Mouse (Mus musculus) heart, postnatal 10 days (tissue): Measurements from ENCODE around the gene Pla2g16. TPM values are rescaled to one million over a fixed set of nuclear protein-coding genes. Genes with fewer than 3 reads are reported as not detected.

Experiments used
- DNase-seq, 2 experiments: peaks; one replicate each; pipeline ENCODE4 v3.0.0; 2021
- intact Hi-C: fragments of 180-260 bp; cut with DNase I; formaldehyde crosslinking; loops from one replicate; pipeline ENCODE4 v1.15.1; 2025
- total RNA-seq, 2 experiments: library from RNA; stranded (reverse); gene quantifications; 2 replicates each; pipeline ENCODE4 v1.2.3; 2021

The Pla2g16 gene
- total RNA-seq, result 10 to 100 TPM; 74.7 to 78.4 TPM

- intact Hi-C loops, result no loop called here
These were observed at the start of gene Pla2g16 for GRCm38 (mm10) chr19:7557328-7557822. TSS of gene Pla2g16 (plus strand) at chr19:7557459.

DNA sequence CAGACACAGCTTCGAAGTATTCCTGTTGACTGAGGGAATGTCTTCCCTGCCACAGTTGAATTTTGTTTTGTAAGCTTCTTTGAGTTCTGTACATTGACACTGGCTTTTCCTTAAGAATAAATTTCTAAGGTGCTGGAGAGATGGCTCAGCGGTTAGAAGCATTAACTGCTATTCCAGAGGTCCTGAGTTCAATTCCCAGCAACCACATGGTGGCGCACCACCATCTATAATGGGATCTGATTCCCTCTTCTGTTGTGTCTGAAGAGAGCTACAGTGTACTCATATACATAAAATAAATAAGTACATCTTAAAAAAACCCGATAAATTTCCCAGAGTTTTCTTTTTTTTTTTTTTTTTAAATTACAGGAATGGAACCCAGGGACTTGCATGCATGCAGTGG is 49.2 kb upstream of the Pla2g16 start:
- DNase-seq, result no peak
- intact Hi-C loops, result no loop called here

More at GRCm38 (mm10) chr19:7557328-7557822, at the start of gene Pla2g16:
- peak; percentile 83 to 85 for DNase-seq

GRCm38 (mm10) chr19:7516437-7516836 is 40.8 kb upstream of the Pla2g16 start:
- intact Hi-C loops, result no loop called here

DNA sequence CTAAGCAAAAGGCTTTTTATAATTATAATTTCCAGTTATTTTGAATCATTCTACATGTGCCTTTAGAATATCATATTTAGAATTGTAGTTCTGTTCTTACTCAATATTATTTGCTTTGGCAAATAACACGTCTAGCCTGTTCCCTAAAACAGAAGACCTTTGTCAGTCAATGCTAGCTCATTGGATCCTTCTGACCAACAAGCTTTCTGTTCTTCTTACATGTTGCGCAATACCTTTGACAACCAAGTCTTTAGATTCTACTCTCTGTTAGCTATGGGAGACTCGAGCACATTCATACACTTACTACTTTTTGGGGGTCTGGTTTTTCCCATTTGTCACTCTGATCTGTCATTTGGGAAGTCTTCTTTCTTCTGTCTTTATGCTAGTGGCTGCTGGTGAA is 35.6 kb upstream of the Pla2g16 start:
- DNase-seq, result no peak
- intact Hi-C loops, result loop anchor here (2.0 kb wide), 1 partner anchor 81 kb away; no protein-coding TSS in a partner anchor

More at GRCm38 (mm10) chr19:7516437-7516836, 40.8 kb upstream of the Pla2g16 start:
- DNase-seq, result no peak

GRCm38 (mm10) chr19:7522856-7523255 is 34.4 kb upstream of the Pla2g16 start:
- intact Hi-C loops, result loop anchor here (2.0 kb wide), 1 partner anchor 82 kb away; no protein-coding TSS in a partner anchor
- no peak for DNase-seq

- intact Hi-C loops, result loop anchor here (2.0 kb wide), 1 partner anchor 82 kb away; no protein-coding TSS in a partner anchor
- DNase-seq, result peak in 1 of 2 experiments; percentile 38
These were observed 34.0 kb upstream of the Pla2g16 start for GRCm38 (mm10) chr19:7523292-7523691.

GRCm38 (mm10) chr19:7523781-7524180 is 33.5 kb upstream of the Pla2g16 start:
- no peak for DNase-seq
- intact Hi-C loops, result loop anchor here (2.0 kb wide), 1 partner anchor 83 kb away; no protein-coding TSS in a partner anchor

DNA sequence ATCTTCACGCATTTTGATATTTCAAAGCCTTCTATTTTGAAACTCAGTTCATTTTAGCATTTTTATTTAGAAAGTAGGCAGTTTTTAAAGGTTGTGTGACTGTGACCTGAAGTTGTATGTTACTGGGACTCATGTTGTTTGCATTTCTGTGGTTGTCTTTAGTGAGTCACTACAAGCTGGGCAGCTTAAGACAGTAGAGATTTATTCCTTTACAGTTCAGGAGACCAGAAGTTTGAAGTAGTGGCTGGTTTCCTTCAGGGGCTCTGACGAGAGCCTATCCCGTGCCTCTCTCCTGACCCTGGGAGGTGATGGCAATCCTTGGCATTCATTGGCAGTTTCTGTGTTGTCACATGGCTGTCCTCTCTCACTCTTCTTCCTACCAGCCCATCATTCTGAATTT is 32.4 kb upstream of the Pla2g16 start:
- no peak for DNase-seq
- intact Hi-C loops, result no loop called here

DNA sequence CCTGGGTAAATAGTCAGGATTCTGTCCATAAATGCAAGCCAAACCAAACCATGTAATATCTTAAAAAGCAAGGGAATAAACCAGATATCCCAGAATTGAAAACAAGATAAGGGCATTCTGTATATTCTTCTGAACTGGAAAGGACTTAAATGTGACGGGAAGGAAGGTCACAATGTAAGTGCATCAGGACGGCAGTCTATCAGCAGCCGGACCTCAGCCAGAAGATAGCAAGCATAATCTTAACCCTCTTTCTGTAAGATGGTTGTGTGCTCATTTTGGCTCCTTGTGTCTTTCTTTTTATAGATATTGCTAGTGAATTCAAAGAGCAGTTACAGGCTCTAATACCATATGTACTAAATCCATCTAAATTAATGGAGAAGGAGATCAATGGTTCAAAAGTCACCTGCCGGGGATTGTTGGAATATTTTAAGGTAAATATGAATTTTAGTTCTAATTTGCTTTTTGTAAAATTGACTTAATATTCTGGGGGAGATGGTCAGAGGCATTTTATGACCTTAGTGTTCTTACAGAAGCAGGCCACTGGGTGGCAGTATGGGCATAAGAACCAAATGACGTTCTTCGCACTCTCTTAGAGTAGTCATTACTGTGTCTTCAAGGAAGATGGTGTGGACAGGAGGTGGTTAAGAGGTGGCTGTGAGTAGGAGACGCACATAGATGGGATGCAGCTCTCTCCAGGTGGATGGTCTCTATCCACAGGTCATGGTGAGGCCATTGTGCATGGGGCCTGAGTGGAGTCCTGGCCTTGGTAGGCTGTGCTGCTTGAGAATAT is 28.4 kb upstream of the Pla2g16 start:
- peak; percentile 65 to 83 for DNase-seq
- intact Hi-C loops, result loop anchor here (1.0 kb wide), 2 partner anchors 66 to 88 kb away; no protein-coding TSS in a partner anchor

- intact Hi-C loops, result no loop called here
- DNase-seq, result no peak
These were observed 25.4 kb upstream of the Pla2g16 start for GRCm38 (mm10) chr19:7531906-7532305.

GRCm38 (mm10) chr19:7533891-7534290 is 23.4 kb upstream of the Pla2g16 start:
- intact Hi-C loops, result no loop called here
- no peak for DNase-seq

DNA sequence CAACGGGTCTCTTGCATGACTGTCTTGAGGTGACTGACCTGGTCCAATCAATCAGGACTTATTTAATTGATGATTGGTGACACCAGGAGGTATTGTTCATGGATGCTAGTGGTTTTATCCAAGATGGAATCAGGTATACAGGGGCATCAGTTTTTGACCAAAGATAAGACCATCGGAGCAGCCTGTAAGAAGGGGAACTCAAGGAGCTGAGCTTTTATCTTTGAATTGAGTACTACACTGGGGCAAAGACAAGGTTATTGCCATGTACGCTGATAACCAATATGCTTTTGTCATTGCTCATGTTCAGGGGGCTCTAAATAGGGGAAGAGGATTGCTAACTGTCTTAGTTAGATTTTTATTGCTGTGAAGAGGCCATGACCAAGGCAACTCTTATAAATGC is 8.3 kb upstream of the Pla2g16 start:
- intact Hi-C loops, result no loop called here
- DNase-seq, result no peak

DNA sequence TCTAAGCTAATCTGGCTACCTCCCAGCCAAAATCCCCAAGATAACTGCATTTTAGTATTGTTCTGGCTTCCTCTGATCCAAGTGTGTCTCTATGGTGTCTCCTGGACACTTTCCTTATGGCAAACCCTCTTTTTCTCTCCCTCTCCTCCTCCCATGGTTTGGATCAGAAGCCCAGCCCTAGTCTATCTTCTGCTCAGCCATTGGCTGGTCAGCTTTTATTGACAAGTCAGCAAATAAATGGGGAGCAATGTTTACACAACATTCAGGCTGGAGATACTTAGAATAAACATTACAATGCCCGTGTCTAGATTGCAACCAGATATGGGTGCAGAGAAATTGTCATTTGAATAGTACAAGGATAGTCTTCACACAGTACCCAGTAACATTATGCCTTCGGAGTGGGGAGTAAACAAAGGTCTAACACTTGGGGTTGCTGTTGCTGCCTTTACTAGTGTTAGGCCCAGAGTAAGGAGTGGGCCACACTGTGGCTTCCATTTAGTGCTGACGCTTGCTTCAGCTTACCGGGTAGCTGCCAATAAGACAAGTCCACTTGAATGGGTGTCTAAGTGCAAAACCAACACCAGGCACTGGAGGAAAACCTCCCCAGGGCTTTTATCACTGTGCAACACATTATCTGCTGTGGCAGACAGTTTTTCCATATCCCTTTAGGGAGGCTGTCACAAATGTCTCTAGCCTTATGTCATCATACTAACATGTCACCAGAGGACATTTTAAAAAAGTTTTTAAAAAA is 5.5 kb upstream of the Pla2g16 start:
- intact Hi-C loops, result no loop called here
- DNase-seq, result peak; percentile 10 to 25

- DNase-seq, result peak; percentile 12 to 23
- intact Hi-C loops, result no loop called here
These were observed 5.0 kb upstream of the Pla2g16 start for GRCm38 (mm10) chr19:7552301-7552673.

DNA sequence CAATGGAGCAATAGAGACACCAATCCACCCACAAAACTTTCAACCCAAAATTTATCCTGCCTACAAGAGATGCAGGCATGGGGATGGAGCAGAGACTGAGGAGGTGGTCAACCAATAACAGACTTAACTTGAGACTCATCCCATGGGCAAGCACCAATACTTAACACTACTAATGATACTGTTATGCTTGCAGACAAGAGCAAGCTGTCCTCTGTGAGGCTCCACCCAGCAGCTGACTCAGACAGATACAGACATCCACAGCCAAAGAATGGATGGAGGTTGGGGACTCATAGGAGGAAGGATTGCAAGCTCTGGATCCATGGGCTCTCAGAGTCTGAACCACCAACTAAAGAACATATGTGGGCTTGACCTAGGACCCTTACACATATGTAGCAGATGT is 3.8 kb upstream of the Pla2g16 start:
- intact Hi-C loops, result no loop called here
- DNase-seq, result no peak

DNA sequence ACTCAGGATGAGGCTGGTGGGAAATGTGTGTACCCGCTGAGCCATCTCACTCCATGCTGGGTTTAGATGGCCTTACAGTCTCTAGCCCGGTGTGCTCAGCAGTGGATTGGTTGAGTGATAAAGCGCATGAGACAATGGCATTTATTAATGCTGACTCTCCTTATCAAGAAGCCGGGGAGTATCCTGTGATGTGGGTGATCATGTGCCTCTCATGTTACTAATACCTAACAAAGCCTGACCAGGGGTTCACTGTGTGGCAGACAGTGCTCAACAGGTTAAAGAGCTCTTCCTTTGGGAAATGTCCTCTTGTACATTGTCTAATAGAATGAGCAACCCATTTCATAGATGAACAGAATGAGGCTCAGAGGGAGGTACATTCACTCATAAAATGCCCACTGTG is 2.4 kb upstream of the Pla2g16 start:
- DNase-seq, result no peak
- intact Hi-C loops, result no loop called here

- intact Hi-C loops, result no loop called here
These were observed 618 bp upstream of the Pla2g16 start for GRCm38 (mm10) chr19:7556641-7557040.

DNA sequence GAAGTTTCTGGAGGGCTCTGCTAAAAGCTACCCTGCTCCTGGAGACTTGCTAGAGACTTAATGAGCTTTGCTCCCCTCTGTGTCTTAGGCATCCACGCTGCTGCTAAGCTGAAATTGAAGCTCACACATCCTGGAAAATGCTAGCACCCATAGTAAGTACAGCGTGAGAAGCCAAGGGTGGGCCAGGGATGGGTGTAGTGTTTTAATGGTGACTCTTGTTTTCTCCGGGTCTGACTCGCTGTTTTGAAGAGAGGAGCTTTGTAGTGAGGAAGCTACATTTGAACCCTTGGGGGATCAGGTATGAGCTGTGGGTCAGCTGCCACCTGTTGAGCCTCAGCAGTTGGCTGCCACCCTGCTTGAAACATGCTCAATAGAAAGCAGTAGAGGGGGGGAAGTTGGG is 585 bp downstream of the Pla2g16 start:
- intact Hi-C loops, result loop anchor here (2.0 kb wide), 1 partner anchor 37 kb away; no protein-coding TSS in a partner anchor
- DNase-seq, result no peak

More at GRCm38 (mm10) chr19:7556641-7557040, 618 bp upstream of the Pla2g16 start:
- no peak for DNase-seq

GRCm38 (mm10) chr19:7558675-7559074 is 1.4 kb downstream of the Pla2g16 start:
- intact Hi-C loops, result loop anchor here (2.0 kb wide), 1 partner anchor 36 kb away; no protein-coding TSS in a partner anchor

GRCm38 (mm10) chr19:7559986-7560385 is 2.7 kb downstream of the Pla2g16 start:
- intact Hi-C loops, result loop anchor here (2.0 kb wide), 1 partner anchor 35 kb away; no protein-coding TSS in a partner anchor
- DNase-seq, result no peak

More at GRCm38 (mm10) chr19:7558675-7559074, 1.4 kb downstream of the Pla2g16 start:
- DNase-seq, result no peak

DNA sequence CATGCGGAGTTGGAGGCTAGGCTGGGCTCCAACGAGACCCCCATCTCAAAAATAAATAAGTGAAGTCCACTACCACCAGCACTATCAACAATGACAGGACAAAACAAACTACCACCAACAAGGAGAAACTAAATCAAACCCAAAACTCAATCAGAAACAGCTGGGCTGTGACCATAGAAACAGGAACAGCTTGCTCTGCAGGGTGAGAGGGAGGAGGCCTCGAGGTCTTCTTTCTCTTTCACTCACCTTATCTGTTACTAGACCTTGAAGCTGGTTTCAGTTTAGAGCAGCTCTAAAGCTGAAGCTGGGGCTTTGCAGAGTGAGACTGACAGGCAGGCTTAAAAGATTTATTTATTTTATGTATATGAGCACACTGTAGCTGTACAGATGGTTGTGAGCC is 4.2 kb downstream of the Pla2g16 start:
- DNase-seq, result no peak
- intact Hi-C loops, result no loop called here
